Mouse (Mus musculus) heart, embryonic 15.5 days (tissue): ENCODE results near the gene Zfp568. TPM values are rescaled to one million over a fixed set of nuclear protein-coding genes. Genes with fewer than 3 reads are reported as not detected.
A peak's percentile ranks its signal among the peaks of the same experiment; 100 is the strongest.

ENCODE experiments used
- ATAC-seq: fragments of 200-750 bp; cut with Nextera tagmentation; replicated peaks from 2 replicates; pipeline ENCODE4 v1.8.0; 2017; ENCODE audit warnings: low read depth, moderate TSS enrichment; ENCODE audit not compliant: insufficient number of reproducible peaks, insufficient read depth, low FRiP score
- H3K27ac ChIP-seq: fragments of 300-500 bp; sonication (generic); 2 replicates; pipeline ENCODE4 v1.5.1; 2015; ENCODE audit warnings: mild to moderate bottlenecking, inconsistent platforms
- H3K27me3 ChIP-seq: fragments of 300-500 bp; sonication (generic); 2 replicates; pipeline ENCODE4 v1.6.1; 2015; ENCODE audit warnings: inconsistent platforms
- H3K36me3 ChIP-seq: fragments of 300-500 bp; sonication (generic); 2 replicates; pipeline ENCODE4 v1.6.1; 2015; ENCODE audit warnings: mild to moderate bottlenecking, inconsistent platforms
- H3K4me1 ChIP-seq: fragments of 300-500 bp; sonication (generic); replicated peaks from 2 replicates; pipeline ENCODE4 v1.6.1; 2015; ENCODE audit warnings: inconsistent platforms
- H3K4me2 ChIP-seq: fragments of 300-500 bp; sonication (generic); 2 replicates; pipeline ENCODE4 v1.6.1; 2015; ENCODE audit warnings: inconsistent platforms, mild to moderate bottlenecking, moderate library complexity
- H3K4me3 ChIP-seq: fragments of 300-500 bp; sonication (generic); 2 replicates; pipeline ENCODE4 v1.5.1; 2015; ENCODE audit warnings: mild to moderate bottlenecking, inconsistent platforms
- H3K9ac ChIP-seq: fragments of 300-500 bp; sonication (generic); 2 replicates; pipeline ENCODE4 v1.6.1; 2015; ENCODE audit warnings: mild to moderate bottlenecking, inconsistent platforms
- H3K9me3 ChIP-seq: fragments of 300-500 bp; sonication (generic); replicated peaks from 2 replicates; pipeline ENCODE4 v1.6.1; 2016; ENCODE audit warnings: inconsistent platforms
- WGBS: fragments of 180-500 bp; shearing (Covaris S2); methylation state at CpG from one replicate; pipeline ENCODE4 v1.1.7; 2015; ENCODE audit warnings: mixed read lengths; 5-methylcytosine and 5-hydroxymethylcytosine counted together
- polyA plus RNA-seq: library from polyadenylated mRNA; unstranded; fragments of >200 nt; fragmentation: Nextera tagmentation; extraction: Ambion mirVana; gene quantifications from 2 replicates; pipeline ENCODE4 v1.2.1, GENCODE M21; 2015

Gene Zfp568
- polyA plus RNA-seq, 1 experiment from 2014 or later: 16.2 TPM

- 0 out of 2 replicates have a peak, but pooled peaks cover 3% of the 10 kb centered on the region for H3K4me1 ChIP-seq
These were observed 35.8 kb downstream of the Zfp568 start for GRCm38 (mm10) chr7:30019543-30019942.

GRCm38 (mm10) chr7:30023324-30023723, 39.6 kb downstream of the Zfp568 start:
- H3K4me2 ChIP-seq: no peak overlapping the region
- no peak for ATAC-seq
- H3K9me3 ChIP-seq: no peaks in the 10 kb centered on the region
- H3K27me3 ChIP-seq: no peaks in the 10 kb centered on the region
- H3K4me3 ChIP-seq: no peak overlapping the region
- 89% methylated on average over 9 of the region's 9 CpGs for WGBS
- no peak overlapping the region for H3K9ac ChIP-seq
- 0 out of 2 replicates have a peak, but pooled peaks cover 3% of the 10 kb centered on the region for H3K4me1 ChIP-seq
- H3K36me3 ChIP-seq: peaks cover 85% of the 10 kb centered on the region
- no peak overlapping the region for H3K27ac ChIP-seq

More at GRCm38 (mm10) chr7:30019543-30019942, 35.8 kb downstream of the Zfp568 start:
- 83% methylated on average over 2 of the region's 2 CpGs for WGBS
- Histone ChIP-seq H3K9me3 (no peaks in the 10 kb centered on the region), H3K4me3 (no peak overlapping the region), H3K36me3 (peaks cover 91% of the 10 kb centered on the region), H3K27ac (no peak overlapping the region), H3K27me3 (no peaks in the 10 kb centered on the region), H3K4me2 (no peak overlapping the region), H3K9ac (no peak overlapping the region)
- no peak for ATAC-seq

GRCm38 (mm10) chr7:30023800-30024199, 40.0 kb downstream of the Zfp568 start:
- no peak overlapping the region for H3K27ac ChIP-seq
- no peak overlapping the region for H3K9ac ChIP-seq
- ATAC-seq: no peak
- 0 out of 2 replicates have a peak, but pooled peaks cover 3% of the 10 kb centered on the region for H3K4me1 ChIP-seq
- H3K4me3 ChIP-seq: no peak overlapping the region
- H3K27me3 ChIP-seq: no peaks in the 10 kb centered on the region
- peaks cover 80% of the 10 kb centered on the region for H3K36me3 ChIP-seq
- no peaks in the 10 kb centered on the region for H3K9me3 ChIP-seq
- WGBS: 59% methylated on average over 8 of the region's 8 CpGs
- H3K4me2 ChIP-seq: no peak overlapping the region

GRCm38 (mm10) chr7:30025358-30025757, 41.6 kb downstream of the Zfp568 start:
- Histone ChIP-seq H3K9ac (no peak overlapping the region), H3K9me3 (no peaks in the 10 kb centered on the region), H3K27ac (no peak overlapping the region), H3K4me2 (no peak overlapping the region), H3K4me1 (0 out of 2 replicates have a peak, but pooled peaks cover 3% of the 10 kb centered on the region), H3K4me3 (no peak overlapping the region), H3K27me3 (no peaks in the 10 kb centered on the region), H3K36me3 (peaks cover 67% of the 10 kb centered on the region)
- ATAC-seq: no peak
- 77% methylated on average over 5 of the region's 5 CpGs for WGBS

- Histone ChIP-seq H3K36me3 (peaks cover 50% of the 10 kb centered on the region), H3K27ac (no peak overlapping the region), H3K9ac (no peak overlapping the region), H3K27me3 (no peaks in the 10 kb centered on the region), H3K4me1 (0 out of 2 replicates have a peak, but pooled peaks cover 3% of the 10 kb centered on the region), H3K4me2 (no peak overlapping the region), H3K9me3 (no peaks in the 10 kb centered on the region), H3K4me3 (no peak overlapping the region)
- 78% methylated on average over 4 of the region's 4 CpGs for WGBS
- no peak for ATAC-seq
These were observed 43.6 kb downstream of the Zfp568 start for GRCm38 (mm10) chr7:30027331-30027730.

- no peak overlapping the region for H3K27ac ChIP-seq
- H3K4me3 ChIP-seq: no peak overlapping the region
- no peak overlapping the region for H3K9ac ChIP-seq
- no peaks in the 10 kb centered on the region for H3K9me3 ChIP-seq
- WGBS: 82% methylated on average over 3 of the region's 3 CpGs
- peaks cover 38% of the 10 kb centered on the region for H3K36me3 ChIP-seq
- ATAC-seq: no peak
- H3K4me1 ChIP-seq: 0 out of 2 replicates have a peak, but pooled peaks cover 3% of the 10 kb centered on the region
- H3K27me3 ChIP-seq: no peaks in the 10 kb centered on the region
- H3K4me2 ChIP-seq: no peak overlapping the region
These were observed 44.8 kb downstream of the Zfp568 start for GRCm38 (mm10) chr7:30028572-30028971.

- Histone ChIP-seq H3K27me3 (no peaks in the 10 kb centered on the region), H3K4me2 (no peak overlapping the region), H3K9me3 (no peaks in the 10 kb centered on the region), H3K36me3 (peaks cover 18% of the 10 kb centered on the region), H3K9ac (no peak overlapping the region), H3K4me3 (no peak overlapping the region), H3K27ac (no peak overlapping the region), H3K4me1 (no peaks in the 10 kb centered on the region)
- WGBS: 30% methylated on average over 6 of the region's 6 CpGs
- ATAC-seq: no peak
These were observed 46.9 kb downstream of the Zfp568 start for GRCm38 (mm10) chr7:30030677-30031076.

- Histone ChIP-seq H3K27ac (no peak overlapping the region), H3K4me3 (no peak overlapping the region), H3K4me1 (no peaks in the 10 kb centered on the region), H3K9me3 (no peaks in the 10 kb centered on the region), H3K9ac (no peak overlapping the region), H3K27me3 (no peaks in the 10 kb centered on the region), H3K4me2 (no peak overlapping the region), H3K36me3 (peaks cover 13% of the 10 kb centered on the region)
- no peak for ATAC-seq
- WGBS: 89% methylated on average over 3 of the region's 3 CpGs
These were observed 47.6 kb downstream of the Zfp568 start for GRCm38 (mm10) chr7:30031379-30031778.

- Histone ChIP-seq H3K4me1 (no peaks in the 10 kb centered on the region), H3K4me3 (no peak overlapping the region), H3K36me3 (peaks cover 16% of the 10 kb centered on the region), H3K9me3 (no peaks in the 10 kb centered on the region), H3K9ac (no peak overlapping the region), H3K27ac (no peak overlapping the region), H3K4me2 (no peak overlapping the region), H3K27me3 (no peaks in the 10 kb centered on the region)
- no peak for ATAC-seq
- WGBS: 84% methylated on average over 12 of the region's 12 CpGs
These were observed 50.6 kb downstream of the Zfp568 start for GRCm38 (mm10) chr7:30034331-30034730.

- H3K36me3 ChIP-seq: no peaks in the 10 kb centered on the region
- no peaks in the 10 kb centered on the region for H3K4me1 ChIP-seq
- no peak for ATAC-seq
- no peak overlapping the region for H3K9ac ChIP-seq
- H3K4me2 ChIP-seq: no peak overlapping the region
- no peak overlapping the region for H3K4me3 ChIP-seq
- no peaks in the 10 kb centered on the region for H3K9me3 ChIP-seq
- no peaks in the 10 kb centered on the region for H3K27me3 ChIP-seq
- WGBS: 57% methylated on average over 9 of the region's 9 CpGs
- H3K27ac ChIP-seq: no peak overlapping the region
These were observed 60.6 kb downstream of the Zfp568 start for GRCm38 (mm10) chr7:30044354-30044753.

- Histone ChIP-seq H3K27ac (no peak overlapping the region), H3K4me1 (peaks cover 5% of the 10 kb centered on the region), H3K4me2 (no peak overlapping the region), H3K9ac (no peak overlapping the region), H3K4me3 (no peak overlapping the region), H3K9me3 (no peaks in the 10 kb centered on the region), H3K27me3 (no peaks in the 10 kb centered on the region), H3K36me3 (no peaks in the 10 kb centered on the region)
- WGBS: 58% methylated on average over 4 of the region's 4 CpGs
- ATAC-seq: no peak
These were observed 64.4 kb downstream of the Zfp568 start for GRCm38 (mm10) chr7:30048126-30048525.

- H3K36me3 ChIP-seq: peaks cover 6% of the 10 kb centered on the region
- peak within 1 kb of the TSS; percentile 63 for H3K4me3 ChIP-seq
- peak within 1 kb of the TSS; percentile 66 for H3K9ac ChIP-seq
- peaks cover 5% of the 10 kb centered on the region for H3K4me1 ChIP-seq
- H3K27me3 ChIP-seq: no peaks in the 10 kb centered on the region
- H3K4me2 ChIP-seq: peak within 1 kb of the TSS; percentile 84
- peak; percentile 97 for ATAC-seq
- under 1% methylated on average over 40 of the region's 40 CpGs for WGBS
- peak within 1 kb of the TSS; percentile 68 for H3K27ac ChIP-seq
- no peaks in the 10 kb centered on the region for H3K9me3 ChIP-seq
These were observed 67.3 kb downstream of the Zfp568 start, which contains the start of gene Zfp14 for GRCm38 (mm10) chr7:30050882-30051548. Gene Zfp14, minus strand, starts transcription at chr7:30051380.
